Mouse (Mus musculus): ENCODE results near the gene Ackr2.

DNA sequence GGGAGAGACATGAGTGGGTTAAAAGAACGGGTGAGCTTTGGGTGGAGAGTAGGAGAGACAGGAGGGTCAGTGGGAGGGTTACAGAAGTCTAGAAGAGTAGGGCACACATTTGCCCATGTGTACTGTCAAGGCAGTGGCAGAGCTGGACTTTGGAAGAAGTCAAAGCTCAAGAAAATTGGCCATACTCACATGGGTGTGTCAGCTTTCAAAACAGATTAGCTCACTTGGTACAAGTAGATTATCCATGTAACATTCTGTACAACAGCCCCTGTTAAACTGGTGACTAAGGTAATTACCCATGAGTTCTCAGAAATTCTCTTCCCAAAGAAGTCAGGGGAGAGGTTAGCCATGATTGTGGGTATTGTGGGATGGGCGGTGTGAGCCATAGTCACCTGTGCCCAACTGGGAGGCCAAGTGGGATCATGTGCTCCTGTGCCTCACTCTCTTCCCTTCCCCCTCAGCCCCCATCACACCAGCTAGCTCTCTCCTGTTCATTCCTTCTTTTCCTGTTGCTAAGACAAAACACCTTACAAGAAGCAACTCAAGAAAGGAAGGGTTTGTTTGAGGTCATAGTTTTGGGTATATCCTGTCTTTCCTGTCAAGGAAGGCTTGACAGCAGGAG is 26.0 kb upstream of the Ackr2 start:
- no peak for TF ChIP-seq CTCF (IDR thresholded peaks at IDR 0.05; ENCODE audit: borderline replicate concordance, insufficient read depth, low read length)
- no peak for TF ChIP-seq POLR2A (IDR thresholded peaks at IDR 0.05; ENCODE audit: low read depth, low read length)

Data from embryonic fibroblast, embryonic 13.5 days (primary cell).